Mouse (Mus musculus) C2C12 (cell line): ENCODE results near the gene Gm17482. TPM values are rescaled to one million over a fixed set of nuclear protein-coding genes. Genes with fewer than 3 reads are reported as not detected.

Source experiments
- H3K27me3 ChIP-seq: one replicate; pipeline ENCODE4 v1.6.1; 2011; ENCODE audit not compliant: control insufficient read depth, insufficient read depth, insufficient read length
- H3K36me3 ChIP-seq: one replicate; pipeline ENCODE4 v1.6.1; 2011; ENCODE audit not compliant: control insufficient read depth, insufficient read depth
- H3K4me3 ChIP-seq: one replicate; pipeline ENCODE4 v1.5.1; 2011; ENCODE audit warnings: mild to moderate bottlenecking, control low read depth; ENCODE audit not compliant: poor library complexity, insufficient read depth, severe bottlenecking
- H3K79me2 ChIP-seq: one replicate; pipeline ENCODE4 v1.6.1; 2011; ENCODE audit not compliant: control insufficient read depth, insufficient read depth
- H3K79me3 ChIP-seq: one replicate; pipeline ENCODE4 v1.6.1; 2011; ENCODE audit warnings: low read depth, control low read depth
- H3ac ChIP-seq: one replicate; pipeline ENCODE3; 2011; ENCODE audit warnings: low read depth; ENCODE audit not compliant: control insufficient read depth, insufficient read length
- CEBPB ChIP-seq: IDR thresholded peaks from one replicate; pipeline ENCODE4 v1.6.1; 2011; ENCODE audit warnings: low read depth, mild to moderate bottlenecking, control low read depth, moderate library complexity
- CTCF ChIP-seq: IDR thresholded peaks from one replicate; pipeline ENCODE4 v1.5.1; 2011; ENCODE audit not compliant: control insufficient read depth, insufficient read depth, insufficient read length
- FOSL1 ChIP-seq: IDR thresholded peaks from one replicate; pipeline ENCODE4 v1.8.0; 2011; ENCODE audit warnings: mild to moderate bottlenecking, low read length; ENCODE audit not compliant: poor library complexity, insufficient read depth, severe bottlenecking
- MAX ChIP-seq: IDR thresholded peaks from one replicate; pipeline ENCODE4 v1.6.1; 2011; ENCODE audit warnings: mild to moderate bottlenecking, control low read depth
- MYOD1 ChIP-seq: IDR thresholded peaks from one replicate; pipeline ENCODE4 v1.6.1; 2011; ENCODE audit warnings: low read depth; ENCODE audit not compliant: control insufficient read depth, insufficient read length
- MYOG ChIP-seq: IDR thresholded peaks from one replicate; pipeline ENCODE4 v1.6.1; 2011; ENCODE audit not compliant: control insufficient read depth, insufficient read length; ENCODE audit errors: extremely low read depth
- USF1 ChIP-seq: IDR thresholded peaks from one replicate; pipeline ENCODE4 v1.6.1; 2011; ENCODE audit warnings: low read depth, mild to moderate bottlenecking, control low read depth, moderate library complexity
- polyA plus RNA-seq: library from polyadenylated mRNA; unstranded; fragments of >200 nt; fragmentation: generic; extraction: Trizol; gene quantifications from one replicate; pipeline ENCODE4 v1.2.1, GENCODE M21; 2012; ENCODE audit warnings: missing spikeins

Gm17482 gene
- polyA plus RNA-seq, 1 experiment: not detected

DNA sequence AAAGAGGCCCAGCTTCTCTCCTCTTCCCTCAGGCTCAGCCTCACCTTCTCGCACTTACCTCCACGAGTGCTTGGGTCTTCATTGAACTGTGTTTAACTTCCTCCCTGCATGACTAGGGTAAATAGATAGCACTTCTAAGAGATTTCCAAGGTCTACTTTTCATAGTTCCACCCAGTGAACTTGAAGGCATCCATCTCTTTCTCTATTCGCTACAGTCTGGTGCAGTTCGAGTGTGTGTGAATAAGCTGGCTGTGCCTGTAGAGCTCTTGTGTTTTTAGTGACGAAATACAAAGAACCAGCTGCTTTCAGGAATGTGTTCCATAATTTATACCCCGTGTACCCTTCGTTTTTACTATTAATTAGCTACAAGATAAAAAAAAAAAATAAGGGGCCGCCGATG, 47.6 kb downstream of the Gm17482 start:
- H3K4me3 ChIP-seq: no peak overlapping the region
- TF ChIP-seq CEBPB: no peak
- TF ChIP-seq USF1: no peak
- TF ChIP-seq MAX: no peak
- TF ChIP-seq CTCF: no peak
- TF ChIP-seq MYOD1: no peak
- TF ChIP-seq MYOG: no peak
- TF ChIP-seq FOSL1: no peak

DNA sequence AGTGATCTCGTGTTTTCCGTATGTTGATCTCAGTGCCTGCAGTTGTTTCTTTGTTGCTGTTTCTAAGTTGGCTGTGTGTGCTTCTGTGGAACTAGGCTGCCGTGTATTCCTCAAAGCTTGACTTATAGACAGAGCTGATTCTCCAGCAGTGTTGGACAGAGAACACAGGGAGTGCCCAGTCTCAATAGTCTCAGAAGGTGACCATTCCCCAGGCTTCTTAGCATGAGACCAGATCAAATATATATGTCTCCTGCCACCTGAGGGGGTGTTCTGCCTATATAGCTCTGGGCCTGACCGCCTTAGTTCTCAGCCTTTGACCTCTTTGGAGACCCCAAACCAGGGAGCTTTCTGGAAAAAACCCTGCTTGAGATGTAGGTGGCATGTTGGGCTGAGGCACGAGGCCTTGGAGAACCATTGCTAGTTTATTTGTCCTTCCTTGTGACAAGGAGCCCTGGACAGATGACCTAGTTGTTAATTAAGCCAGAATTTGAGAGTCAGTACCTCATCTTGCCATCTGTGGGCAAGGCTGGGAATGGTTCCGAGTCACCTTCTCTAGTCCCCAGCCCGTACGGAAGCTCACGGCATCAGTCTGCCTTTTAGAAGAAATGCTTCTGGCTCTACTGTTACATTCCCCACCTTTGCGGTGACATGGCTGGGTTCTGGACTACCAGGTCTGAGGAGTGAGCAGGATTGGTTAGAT, 48.1 kb downstream of the Gm17482 start:
- TF ChIP-seq FOSL1: no peak
- TF ChIP-seq USF1: no peak
- no peak for TF ChIP-seq MYOD1
- no peak for TF ChIP-seq CEBPB
- no peak for TF ChIP-seq MYOG
- TF ChIP-seq CTCF: no peak
- TF ChIP-seq MAX: no peak
- no peak overlapping the region for H3K4me3 ChIP-seq
- no peaks in the 10 kb centered on the region for H3K27me3 ChIP-seq
- H3ac ChIP-seq: no peak overlapping the region
- no peaks in the 10 kb centered on the region for H3K79me2 ChIP-seq
- no peaks in the 10 kb centered on the region for H3K79me3 ChIP-seq
- no peaks in the 10 kb centered on the region for H3K36me3 ChIP-seq

More for the DNA sequence above, 47.6 kb downstream of the Gm17482 start:
- H3K79me3 ChIP-seq: no peaks in the 10 kb centered on the region
- H3K27me3 ChIP-seq: no peaks in the 10 kb centered on the region
- H3K36me3 ChIP-seq: no peaks in the 10 kb centered on the region
- H3K79me2 ChIP-seq: no peaks in the 10 kb centered on the region
- no peak overlapping the region for H3ac ChIP-seq

DNA sequence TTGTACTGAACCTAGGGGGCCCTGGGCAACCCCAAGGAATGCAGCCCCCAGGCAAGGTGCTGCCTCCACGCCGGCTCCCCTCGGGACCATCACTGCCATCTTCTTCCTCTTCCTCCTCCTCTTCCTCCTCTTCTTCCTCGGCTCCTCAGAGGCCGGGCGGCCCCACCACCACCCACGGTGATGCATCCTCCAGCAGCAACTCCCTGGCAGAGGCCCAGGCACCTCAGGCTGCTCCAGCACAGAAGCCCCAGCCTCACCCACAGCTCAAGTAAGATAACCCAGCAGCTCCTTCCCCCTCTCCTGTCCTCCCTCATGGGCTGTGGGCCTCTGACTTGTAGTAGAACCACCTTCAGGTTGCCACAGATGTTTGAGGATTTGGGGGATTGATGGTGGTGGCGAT, 50.9 kb downstream of the Gm17482 start:
- Histone ChIP-seq H3K27me3 (no peaks in the 10 kb centered on the region), H3ac (no peak overlapping the region), H3K4me3 (no peak overlapping the region), H3K79me3 (no peaks in the 10 kb centered on the region), H3K79me2 (no peaks in the 10 kb centered on the region), H3K36me3 (no peaks in the 10 kb centered on the region)
- TF ChIP-seq CTCF: no peak
- no peak for TF ChIP-seq MYOD1
- TF ChIP-seq MAX: no peak
- TF ChIP-seq MYOG: no peak
- no peak for TF ChIP-seq USF1
- TF ChIP-seq FOSL1: no peak
- no peak for TF ChIP-seq CEBPB

DNA sequence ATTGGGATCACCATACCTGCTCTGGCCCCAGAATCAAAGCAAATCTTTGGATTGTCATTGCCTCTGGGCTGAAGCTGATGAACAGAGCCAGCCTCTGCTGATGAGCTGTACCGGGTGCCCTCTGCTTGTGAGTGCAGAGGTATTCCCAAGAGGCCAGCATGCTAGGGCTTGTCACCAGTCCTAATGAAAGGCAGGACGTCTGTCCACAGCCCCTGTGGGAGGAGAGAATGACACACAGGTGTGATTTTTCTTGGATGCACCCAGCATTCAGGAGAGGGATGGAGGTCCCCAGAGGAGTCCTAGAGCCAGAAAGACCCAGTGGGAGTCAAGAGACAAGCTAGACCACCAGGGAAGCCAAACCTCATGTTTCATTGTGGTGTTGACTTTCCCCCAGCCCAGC, 52.5 kb downstream of the Gm17482 start:
- Histone ChIP-seq H3K27me3 (no peaks in the 10 kb centered on the region), H3K79me2 (no peaks in the 10 kb centered on the region), H3K36me3 (no peaks in the 10 kb centered on the region), H3ac (no peak overlapping the region), H3K79me3 (no peaks in the 10 kb centered on the region), H3K4me3 (no peak overlapping the region)
- TF ChIP-seq FOSL1 (no peak), MYOD1 (no peak), USF1 (no peak), MYOG (no peak), CEBPB (no peak), MAX (no peak), CTCF (no peak)

DNA sequence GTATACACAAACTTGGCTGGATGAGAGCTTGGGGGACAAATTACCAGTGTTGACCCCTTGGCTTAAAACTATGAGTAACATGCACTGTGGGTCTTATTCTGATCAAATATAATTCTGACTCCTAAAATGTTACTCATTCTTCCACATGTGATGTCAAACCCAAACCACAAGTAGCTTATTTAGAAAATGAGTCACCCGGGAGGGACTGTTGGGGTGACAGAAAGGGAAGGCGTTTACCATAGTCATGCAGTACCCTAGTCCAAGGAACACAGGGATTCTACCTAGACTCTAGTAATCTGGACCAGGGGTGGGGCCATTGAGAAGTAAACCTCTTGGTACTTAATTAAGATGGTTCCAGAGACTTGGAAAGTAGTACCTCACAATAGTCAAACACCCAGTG, 57.0 kb downstream of the Gm17482 start:
- Histone ChIP-seq H3K79me2 (no peaks in the 10 kb centered on the region), H3K27me3 (no peaks in the 10 kb centered on the region), H3K36me3 (no peaks in the 10 kb centered on the region), H3K4me3 (no peak overlapping the region), H3K79me3 (no peaks in the 10 kb centered on the region), H3ac (no peak overlapping the region)
- TF ChIP-seq MAX (peak; percentile 56), MYOD1 (no peak), CTCF (no peak), FOSL1 (peak; percentile 90), CEBPB (no peak), MYOG (no peak), USF1 (peak; percentile 72)

DNA sequence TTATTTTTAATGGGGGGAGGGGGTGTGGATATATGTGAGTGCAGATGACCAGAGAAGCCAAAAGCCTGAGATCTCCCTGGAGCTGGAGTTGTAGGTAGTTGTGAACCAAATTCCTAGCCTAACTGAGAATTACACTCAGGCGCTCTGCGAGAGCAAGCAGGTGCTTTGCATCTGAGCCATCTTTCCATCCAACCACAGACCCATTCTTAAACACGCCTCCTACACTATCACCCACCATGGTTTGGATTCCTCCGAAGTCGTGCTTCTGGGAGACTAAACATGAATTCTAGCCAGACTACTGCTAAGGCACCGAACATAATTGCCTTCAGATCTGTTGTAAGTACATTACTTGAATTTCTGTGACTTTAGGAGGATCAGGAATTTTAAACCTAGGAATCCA, 59.3 kb downstream of the Gm17482 start:
- TF ChIP-seq CEBPB (no peak), USF1 (no peak), MYOD1 (no peak), MYOG (no peak), MAX (no peak), CTCF (no peak), FOSL1 (no peak)
- Histone ChIP-seq H3K79me3 (no peaks in the 10 kb centered on the region), H3ac (no peak overlapping the region), H3K27me3 (no peaks in the 10 kb centered on the region), H3K79me2 (no peaks in the 10 kb centered on the region), H3K4me3 (no peak overlapping the region), H3K36me3 (no peaks in the 10 kb centered on the region)
